Comparison of ENCODE assay signal across 22 mouse cellular contexts in the genomic region with DNA sequence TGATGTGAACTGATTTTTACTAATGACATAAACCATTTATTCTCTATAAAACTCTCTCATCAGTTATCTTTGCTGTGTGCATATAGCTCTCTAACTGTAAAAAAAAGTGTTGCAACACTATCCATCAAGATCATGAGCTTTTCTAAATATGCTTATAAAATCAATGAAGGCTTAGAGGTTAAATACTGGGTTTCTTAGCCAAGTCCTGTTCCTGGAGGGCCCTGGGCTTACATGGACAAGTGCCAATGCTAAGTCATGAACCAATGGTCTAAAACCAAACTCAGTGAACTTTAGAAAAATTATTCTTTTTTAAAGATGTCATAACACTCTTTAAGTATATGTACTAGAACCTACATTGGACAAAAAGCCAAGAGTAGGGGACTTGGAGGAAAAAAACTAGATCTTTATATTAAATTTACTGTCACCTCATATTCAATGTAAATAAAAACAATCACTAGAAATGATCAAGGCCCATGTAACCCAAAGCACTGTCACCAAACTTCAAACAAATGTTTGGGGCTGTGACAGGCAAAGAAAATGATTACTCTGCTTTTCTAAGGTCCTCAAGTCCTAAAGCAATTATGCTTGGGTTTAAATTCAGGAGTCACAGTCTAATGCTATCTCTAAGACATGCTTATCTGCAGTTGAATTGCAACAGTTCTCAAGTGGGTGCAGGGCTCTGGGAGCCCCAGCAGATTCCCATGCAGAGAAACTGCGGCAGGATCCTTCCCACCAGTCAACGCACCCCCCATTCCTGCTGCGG. TPM values are rescaled to one million over a fixed set of nuclear protein-coding genes. Genes with fewer than 3 reads are reported as not detected.
A peak's percentile ranks its signal among the peaks of the same experiment; 100 is the strongest.
DNase-seq lines count a peak whose midpoint lies in the region; ATAC-seq and TF ChIP-seq lines count a peak whose summit lies in the region.
"Had no signal": no experiment of that assay in that cellular context is flagged by ENCODE, and none has a peak within 500 bp of the region (broad histone marks: within the 10 kb centered on the region; RNA-seq: fewer than 3 reads in every experiment).

No protein-coding gene starts in this region.

- H3K36me3 ChIP-seq in lung, embryonic 14.5 days (ENCODE audit: insufficient read depth), result no peaks in the 10 kb centered on the region
- no peaks in the 10 kb centered on the region for H3K36me3 ChIP-seq in lung, embryonic 15.5 days
- no peaks in the 10 kb centered on the region for H3K36me3 ChIP-seq in lung, embryonic 16.5 days (ENCODE audit: control insufficient read depth, insufficient read depth, low read length)
- H3K36me3 ChIP-seq: G1E had no signal

- ATAC-seq in lung, embryonic 14.5 days (ENCODE audit: insufficient read depth), result peak; percentile 80
- peak; percentile 75 for ATAC-seq in lung, embryonic 15.5 days (ENCODE audit: borderline replicate concordance, extremely low read depth, low FRiP score, low TSS enrichment)
- ATAC-seq in lung, embryonic 16.5 days (ENCODE audit: low read depth), result peak; percentile 51
- ATAC-seq: activated CD4-positive, CD25-positive, alpha-beta regulatory T cell, adult 4 months; CD4-positive, CD25-positive, alpha-beta regulatory T cell, adult 4 months; Patski had no signal

- H3K9ac ChIP-seq in lung, embryonic 14.5 days, result no peak overlapping the region
- H3K9ac ChIP-seq in lung, embryonic 15.5 days, result no peak overlapping the region
- H3K9ac ChIP-seq in lung, embryonic 16.5 days (ENCODE audit: low read length), result no peak overlapping the region

- TF ChIP-seq CTCF in lung, embryonic 14.5 days (IDR thresholded peaks at IDR 0.05; ENCODE audit: low read depth), result no peak

- no peaks in the 10 kb centered on the region for H3K27me3 ChIP-seq in lung, embryonic 14.5 days (ENCODE audit: insufficient read depth, low read length)
- H3K27me3 ChIP-seq in lung, embryonic 15.5 days, result no peaks in the 10 kb centered on the region
- no peaks in the 10 kb centered on the region for H3K27me3 ChIP-seq in lung, embryonic 16.5 days (ENCODE audit: control insufficient read depth, insufficient read depth, low read depth, low read length)
- H3K27me3 ChIP-seq: CH12.LX had no signal

- DNase-seq in lung, embryonic 14.5 days, result peak; percentile 80
- no peak for DNase-seq in lung, postnatal 14 days
- DNase-seq in lung, postnatal 36 days, result no peak
- DNase-seq in lung, postnatal 10 days, result no peak
- DNase-seq: adrenal gland, adult 2 months; adrenal gland, adult 8-10 months; adrenal gland, postnatal 10 days; adrenal gland, postnatal 14 days; adrenal gland, postnatal 25 days; adrenal gland, postnatal 36 days; B cell, adult 2 months; cerebellum, adult 11 months; cerebellum, adult 11-12 months; cerebellum, adult 18-20 months had no signal

- H3K4me2 ChIP-seq in lung, embryonic 14.5 days, result no peak overlapping the region
- H3K4me2 ChIP-seq in lung, embryonic 15.5 days, result no peak overlapping the region
- H3K4me2 ChIP-seq in lung, embryonic 16.5 days (ENCODE audit: low read depth, low read length), result no peak overlapping the region

- H3K27ac ChIP-seq in lung, embryonic 14.5 days (ENCODE audit: low read depth), result no peak overlapping the region
- 0 out of 2 replicates have a peak overlapping the region, but pooled peaks have one; percentile 35 for H3K27ac ChIP-seq in lung, embryonic 15.5 days
- H3K27ac ChIP-seq in lung, embryonic 16.5 days (ENCODE audit: low read length), result peak overlapping the region; percentile 2; the same call in 1 of the 2 replicates

- WGBS in lung, embryonic 14.5 days, result 43% methylated on average over 3 of the region's 3 CpGs
- 32% methylated on average over 3 of the region's 3 CpGs for WGBS in lung, embryonic 15.5 days
- 37% methylated on average over 3 of the region's 3 CpGs for WGBS in lung, embryonic 16.5 days

- H3K4me1 ChIP-seq in lung, embryonic 14.5 days (ENCODE audit: insufficient read depth), result 0 out of 2 replicates have a peak, but pooled peaks cover 2% of the 10 kb centered on the region
- peaks cover 21% of the 10 kb centered on the region; the same call in 1 of the 2 replicates for H3K4me1 ChIP-seq in lung, embryonic 15.5 days
- peaks cover 11% of the 10 kb centered on the region; the same call in 1 of the 2 replicates for H3K4me1 ChIP-seq in lung, embryonic 16.5 days (replicated peaks; ENCODE audit: control insufficient read depth, insufficient read depth, low read length)

- no peaks in the 10 kb centered on the region for H3K9me3 ChIP-seq in lung, embryonic 14.5 days (ENCODE audit: low read depth, low read length)
- no peaks in the 10 kb centered on the region for H3K9me3 ChIP-seq in lung, embryonic 15.5 days
- H3K9me3 ChIP-seq in lung, embryonic 16.5 days (ENCODE audit: control insufficient read depth, low read length), result no peaks in the 10 kb centered on the region
- H3K9me3 ChIP-seq: G1E had no signal

- no peak overlapping the region for H3K4me3 ChIP-seq in lung, embryonic 14.5 days (ENCODE audit: low read depth, low read length)
- no peak overlapping the region for H3K4me3 ChIP-seq in lung, embryonic 15.5 days
- H3K4me3 ChIP-seq in lung, embryonic 16.5 days (ENCODE audit: low read length), result no peak overlapping the region

RNA-seq across cellular contexts. Expression of a gene that starts 52.9 kb away (rescaled TPM):
- polyA plus RNA-seq in lung, embryonic 14.5 days (2014; fragmentation: Nextera tagmentation; extraction: Ambion mirVana), result 14.4 and 15.3 TPM in 2 replicates
- polyA plus RNA-seq in lung, embryonic 15.5 days (2015; fragmentation: Nextera tagmentation; extraction: Ambion mirVana), result 9.1 and 9.5 TPM in 2 replicates
- polyA plus RNA-seq in lung, embryonic 16.5 days (2015; fragmentation: Nextera tagmentation; extraction: Ambion mirVana), result 7.6 and 8.9 TPM in 2 replicates
- polyA plus RNA-seq: activated CD4-positive, CD25-positive, alpha-beta regulatory T cell, adult 4 months; C2C12; CD4-positive, CD25-positive, alpha-beta regulatory T cell, adult 4 months; G1E had no signal
